Mouse (Mus musculus): Measurements from ENCODE around the gene Oprm1.

DNA sequence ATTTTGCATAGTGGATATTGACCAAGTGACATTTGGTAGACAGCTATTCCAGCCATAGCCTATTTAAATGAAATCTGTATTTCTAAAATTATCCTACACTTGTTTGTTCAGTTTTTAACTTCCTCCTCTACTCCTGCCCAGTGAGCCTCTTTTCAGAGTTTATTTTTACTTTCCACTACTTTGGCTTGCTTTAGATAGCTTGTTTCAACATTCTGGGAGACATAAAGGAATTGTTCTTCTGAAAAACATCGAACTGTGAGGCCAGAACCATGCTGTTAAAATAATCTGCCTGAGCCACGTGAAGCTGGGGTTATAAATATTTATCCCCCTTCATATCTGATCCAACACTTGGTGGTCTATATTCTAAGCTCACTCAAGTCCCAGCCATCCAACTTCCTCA lies 172.6 kb downstream of the Oprm1 start:
- TF ChIP-seq POLR2A (IDR thresholded peaks at IDR 0.05; ENCODE audit: control insufficient read depth, low read depth, low read length) = no peak
- no peak for TF ChIP-seq CTCF (IDR thresholded peaks at IDR 0.05; ENCODE audit: control insufficient read depth, insufficient read depth, insufficient replicate concordance, low read depth, low read length)

Measured in testis, adult 2 months (tissue).